Mouse (Mus musculus) adrenal gland, adult 18-20 months (tissue): ENCODE results near the gene Ctss. TPM values are rescaled to one million over a fixed set of nuclear protein-coding genes. Genes with fewer than 3 reads are reported as not detected.

Source experiments
- DNase-seq, 2 experiments: peaks; one replicate each; pipeline ENCODE4 v3.0.0; 2021 to 2022; ENCODE audit warnings: low spot score in 2 of 2
- long read RNA-seq, 2 experiments: library from polyadenylated mRNA; stranded (forward); transcript quantifications; one replicate each; pipeline ENCODE4 v2.0.0; 2021
- total RNA-seq, 2 experiments: library from RNA; stranded (reverse); gene quantifications; 1 replicate in 1 of 2; 2 replicates in 1 of 2; pipeline ENCODE4 v1.2.3; 2021

Ctss gene
- total RNA-seq: 100 to 1,000 TPM in 1 of 2 experiments, 10 to 100 TPM in 1; 71.3 to 153 TPM
- long read RNA-seq, experiment 1, transcript Ctss-202 (8 exons, 1,355 nt): major isoform, 31 of 34 reads
- long read RNA-seq, experiment 1, partial matches to known transcripts: 1 of 34 reads
- long read RNA-seq, experiment 1, other reads (novel, unspliced or antisense): 0 of 34 reads
- long read RNA-seq, experiment 2, transcript Ctss-202 (8 exons, 1,355 nt): major isoform, 34 of 40 reads
- long read RNA-seq, experiment 2, partial matches to known transcripts: 4 of 40 reads
- long read RNA-seq, experiment 2, other reads (novel, unspliced or antisense): 0 of 40 reads

DNA sequence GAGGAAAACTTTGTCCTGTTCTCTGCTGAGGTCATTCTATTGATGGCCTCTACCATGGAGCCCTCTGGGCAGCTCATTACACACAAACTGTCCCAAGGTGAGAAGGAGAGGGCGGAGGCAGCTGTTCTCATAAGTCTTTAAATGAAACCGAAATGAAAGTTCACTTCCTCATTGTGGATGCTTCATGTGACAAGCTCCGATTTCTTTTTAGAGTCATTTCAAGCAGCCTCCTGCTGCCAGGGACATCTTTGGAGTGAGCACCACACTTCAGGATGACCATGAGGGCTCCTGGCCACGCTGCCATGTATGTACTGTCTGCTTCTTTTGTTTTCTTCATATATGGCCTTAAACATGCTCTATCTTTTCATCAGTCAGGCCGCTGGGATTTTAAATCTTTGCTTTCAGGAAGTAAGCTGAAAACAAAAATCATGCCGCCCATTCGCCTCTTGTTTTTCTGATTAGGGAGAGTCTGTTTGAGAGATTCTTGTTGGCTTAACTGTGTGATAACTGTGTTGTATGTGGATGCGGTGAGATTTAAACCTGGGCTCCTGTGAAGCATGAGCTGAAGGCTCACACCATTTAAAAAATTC lies at the start of gene Ctss:
Gene Ctss, plus strand, starts transcription at position 165 of the 590 bp plus-strand sequence.
- no peak for DNase-seq

DNA sequence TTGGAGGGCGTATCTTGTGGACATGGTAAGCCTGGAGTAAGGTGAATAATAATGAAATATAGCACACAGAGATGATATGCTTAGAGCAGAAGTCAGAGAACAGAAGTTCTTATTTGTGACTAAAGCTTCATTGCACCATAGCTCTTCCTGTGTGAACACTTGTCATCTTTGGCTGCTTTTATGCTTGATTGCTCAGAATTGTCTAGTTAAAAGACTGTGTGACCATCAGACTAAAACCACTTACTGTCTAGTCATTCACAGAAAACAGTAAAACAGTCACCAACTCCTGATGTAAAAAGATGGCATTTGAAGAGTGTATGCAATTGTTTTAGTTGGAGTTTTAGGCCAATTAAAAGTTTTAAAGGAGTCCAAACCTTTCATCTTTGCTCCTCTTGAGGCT lies 47.6 kb upstream of the Ctss start:
- DNase-seq: no peak

DNA sequence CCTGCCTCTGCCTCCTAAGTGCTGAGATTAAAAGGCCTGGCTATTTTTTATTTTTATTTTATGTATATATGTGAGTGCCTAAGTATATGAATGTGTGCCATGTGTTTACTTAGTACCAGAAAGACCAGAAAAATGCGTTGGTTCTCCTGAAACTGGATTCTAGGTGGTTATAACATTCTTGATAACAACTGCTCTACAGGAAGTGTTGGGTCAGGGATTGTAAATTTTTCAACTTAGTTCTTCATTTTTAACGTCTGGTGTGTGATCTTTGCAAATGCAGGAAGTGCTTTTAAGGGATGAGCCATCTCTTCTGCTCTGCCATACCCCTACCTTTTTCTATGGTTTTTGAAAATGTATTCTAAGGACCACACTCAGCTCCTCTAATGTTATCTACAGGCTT lies 40.2 kb upstream of the Ctss start:
- DNase-seq: no peak

DNA sequence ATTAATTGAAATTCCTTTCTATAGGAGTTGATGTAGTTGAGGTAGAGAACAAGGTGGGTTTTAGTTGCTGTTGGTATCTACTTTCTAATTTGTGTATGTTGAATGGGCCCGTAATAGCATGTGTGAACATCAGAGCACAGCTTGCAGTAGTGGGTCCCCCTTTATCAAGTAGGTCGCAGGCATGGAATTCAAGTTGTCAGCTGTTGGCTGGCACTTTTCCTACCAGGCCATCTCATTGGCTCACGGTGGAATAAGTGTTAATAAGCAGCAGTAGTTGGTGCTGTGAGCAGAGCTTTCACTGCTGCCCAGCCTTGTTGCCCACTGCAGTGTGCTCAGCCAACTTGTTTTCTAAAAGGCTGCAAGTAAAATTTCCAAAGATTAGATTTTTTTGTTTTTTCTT lies 37.9 kb upstream of the Ctss start:
- DNase-seq: no peak

DNA sequence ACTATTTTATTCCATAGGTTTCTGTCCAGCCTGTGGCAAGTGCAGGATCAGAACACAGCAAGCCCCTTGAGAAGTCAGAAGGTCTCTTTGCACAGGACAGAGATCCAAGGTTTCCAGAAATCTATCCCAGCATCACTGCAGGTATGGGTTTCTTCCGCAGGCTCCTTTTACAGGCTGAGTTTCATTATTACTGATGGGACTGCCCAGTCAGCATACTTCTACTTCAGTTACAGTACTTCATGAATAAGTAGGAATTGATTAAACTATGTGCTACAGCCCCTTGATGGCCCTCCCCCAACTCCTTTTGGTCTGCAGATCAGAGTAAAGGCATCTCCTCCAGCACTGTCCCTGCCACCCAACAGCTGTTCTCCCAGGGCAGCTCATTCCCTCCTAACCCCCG lies 36.3 kb upstream of the Ctss start:
- no peak for DNase-seq

DNA sequence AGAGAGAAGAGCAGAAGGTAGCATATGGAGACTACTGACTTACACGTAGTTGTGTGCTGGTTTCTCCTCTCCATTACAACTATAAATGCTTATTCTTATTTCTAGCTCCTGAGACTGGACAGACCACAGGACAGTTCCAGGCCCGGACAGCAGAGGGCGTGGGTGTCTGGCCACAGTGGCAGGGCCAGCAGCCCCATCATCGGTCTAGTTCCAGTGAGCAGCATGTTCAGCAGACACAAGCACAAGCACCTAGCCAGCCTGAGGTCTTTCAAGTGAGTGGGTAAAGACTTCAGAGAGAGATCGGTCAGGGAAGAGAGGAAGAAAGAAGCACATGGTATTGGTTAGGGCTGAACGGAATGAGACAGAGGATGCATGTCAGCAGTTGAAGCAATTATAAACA lies 32.2 kb upstream of the Ctss start:
- DNase-seq: peak; percentile 57 to 63

DNA sequence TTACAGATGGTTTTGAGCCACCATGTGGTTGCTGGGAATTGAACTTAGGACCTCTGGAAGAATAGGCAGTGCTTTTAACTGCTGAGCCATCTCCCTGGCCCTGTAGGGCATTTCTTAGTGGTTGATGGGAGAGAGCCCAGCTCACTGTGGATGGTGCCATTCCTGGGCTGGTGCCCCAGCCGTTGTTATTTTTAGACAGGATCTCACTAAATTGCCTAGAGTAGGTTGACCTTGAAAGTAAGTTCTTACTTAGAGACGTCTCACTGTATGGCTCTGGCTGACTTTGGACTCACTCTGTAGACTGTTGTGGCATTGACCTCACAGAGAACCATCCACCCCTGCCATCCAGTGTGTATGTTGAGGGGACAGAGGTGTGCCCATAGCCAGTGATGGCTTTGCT lies 28.4 kb upstream of the Ctss start:
- no peak for DNase-seq

DNA sequence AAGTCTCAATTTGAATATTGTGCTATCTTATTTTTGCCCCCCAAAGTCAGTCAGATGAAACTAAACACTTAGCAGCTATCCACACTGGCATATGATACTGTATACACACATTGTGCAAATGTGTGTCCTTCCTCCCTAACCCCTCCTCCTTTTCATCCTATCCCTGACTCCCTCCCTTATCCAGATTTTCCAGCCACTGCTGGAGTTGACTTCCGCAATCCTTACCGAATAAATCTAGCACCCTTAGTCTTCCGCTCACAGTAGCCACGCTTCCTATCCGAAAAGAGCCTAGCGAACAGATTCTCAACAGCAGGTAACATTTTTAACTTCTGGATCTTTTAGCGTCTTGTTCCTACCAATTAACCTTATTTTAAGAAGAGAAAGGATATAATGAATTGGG lies 27.6 kb upstream of the Ctss start, which contains the start of gene Ctsk:
Gene Ctsk, plus strand, starts transcription at position 233 of the 400 bp plus-strand sequence.
- DNase-seq: no peak

DNA sequence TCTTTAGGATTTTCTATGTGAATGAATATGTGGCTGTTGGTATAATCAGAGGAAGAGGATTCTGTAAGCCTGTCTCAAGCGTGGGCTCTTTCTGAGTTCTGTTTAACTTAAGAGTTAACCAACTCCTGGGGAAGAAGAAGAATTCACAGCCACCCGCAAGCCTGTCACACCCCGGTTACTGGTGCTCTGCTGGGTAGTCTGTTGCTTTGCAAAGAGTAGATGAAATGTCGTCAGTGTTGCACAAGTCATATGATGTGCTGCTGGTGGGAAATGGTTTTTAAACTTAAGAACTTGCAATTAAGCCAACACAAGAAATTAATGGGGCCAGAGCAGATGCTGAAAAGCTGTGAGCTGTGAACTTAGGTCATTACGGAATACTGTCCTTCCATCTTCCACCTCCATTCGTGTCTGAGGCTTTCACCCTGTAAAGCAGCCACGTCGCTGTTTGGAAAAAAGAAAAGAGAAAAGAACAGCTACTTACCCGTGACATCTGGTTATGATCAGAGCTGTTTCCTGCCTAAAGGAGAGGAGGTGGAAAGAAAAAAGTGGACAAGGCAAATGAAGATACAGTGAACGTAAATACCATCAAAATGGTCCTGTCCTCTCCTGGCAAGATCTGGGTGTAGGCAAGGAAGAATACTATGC lies 27.0 kb upstream of the Ctss start:
- DNase-seq: no peak

DNA sequence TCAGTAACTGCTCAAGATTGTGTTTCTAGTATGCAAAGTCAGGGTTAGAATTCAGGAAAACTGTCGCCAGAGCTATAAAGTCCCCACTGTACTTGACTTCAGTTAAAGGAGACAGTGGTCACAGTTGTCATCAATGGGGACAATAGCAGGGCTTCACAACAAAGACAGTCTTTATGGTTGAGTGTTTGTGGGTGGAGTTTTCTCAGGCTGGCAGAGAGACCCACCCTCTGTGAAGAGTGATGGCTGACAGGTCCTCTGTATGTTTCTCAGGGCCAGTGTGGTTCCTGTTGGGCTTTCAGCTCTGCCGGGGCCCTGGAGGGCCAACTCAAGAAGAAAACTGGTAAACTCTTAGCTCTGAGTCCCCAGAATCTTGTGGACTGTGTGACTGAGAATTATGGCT lies 24.3 kb upstream of the Ctss start:
- no peak for DNase-seq

DNA sequence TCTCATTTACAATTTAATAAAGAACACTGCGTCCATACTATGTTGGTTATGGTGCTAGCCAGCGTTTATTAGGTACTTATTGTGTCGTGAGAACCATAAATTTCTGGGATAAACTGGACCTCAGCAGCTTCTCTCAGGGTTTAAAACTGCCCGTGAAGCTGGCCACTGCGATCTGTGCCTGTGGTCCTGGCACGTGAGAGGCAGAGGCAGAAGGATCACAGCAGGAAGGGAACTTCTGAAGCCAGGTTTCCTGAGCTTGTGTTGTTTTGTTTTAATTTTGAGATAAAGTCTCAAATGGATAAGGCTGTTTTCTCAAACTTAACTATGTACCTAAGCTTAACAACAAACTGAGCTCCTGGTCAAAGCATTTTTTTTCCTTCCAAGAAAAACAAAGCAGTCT lies 17.2 kb upstream of the Ctss start:
- no peak for DNase-seq

DNA sequence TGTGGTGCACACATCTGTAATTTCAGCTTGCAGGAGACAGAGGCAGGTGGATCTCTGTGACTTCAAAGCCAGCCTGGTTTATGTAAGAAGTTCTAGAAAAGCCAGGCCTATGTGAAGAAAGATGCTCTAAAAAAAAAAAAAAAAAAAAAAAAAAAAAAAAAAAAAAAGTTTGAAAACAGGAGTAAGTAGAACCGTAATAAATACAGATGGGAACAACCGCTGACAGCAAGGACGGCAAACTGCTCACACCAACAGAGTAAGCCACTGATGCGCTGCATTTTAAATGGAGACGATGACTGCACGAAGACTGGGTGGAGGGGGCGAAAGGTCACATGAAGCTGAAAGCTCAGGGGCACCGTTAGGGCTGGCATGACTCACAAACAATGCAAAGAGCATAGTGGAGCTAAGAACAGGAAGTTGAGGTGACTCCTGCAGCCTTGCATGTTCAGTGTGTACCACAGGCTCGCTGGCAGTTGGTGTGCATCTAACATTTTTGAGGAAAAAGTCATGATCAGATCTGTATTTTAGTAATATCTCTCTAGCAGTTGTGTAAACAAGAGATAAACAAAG lies 14.9 kb upstream of the Ctss start:
- DNase-seq: peak in 1 of 2 experiments; percentile 36

DNA sequence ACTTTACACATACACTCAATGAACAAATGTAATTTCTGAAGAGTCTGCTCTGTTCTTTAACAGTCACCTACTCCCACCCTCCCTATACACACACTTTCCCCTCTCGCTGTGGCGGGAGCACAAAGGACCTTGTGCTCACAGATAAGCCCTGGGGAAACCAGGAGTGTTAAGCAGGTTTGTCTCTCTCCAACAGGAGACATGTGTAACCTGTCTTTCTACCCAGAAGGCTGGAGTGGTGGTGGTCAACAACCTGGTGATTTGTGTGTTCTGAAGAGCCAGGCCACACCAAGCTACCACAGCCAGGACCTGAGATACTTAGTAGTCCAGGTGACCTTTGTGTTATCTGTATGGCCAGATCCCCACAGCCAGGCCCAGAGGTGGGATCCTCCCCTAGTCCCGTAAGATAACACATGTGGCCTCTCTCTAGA lies 10.0 kb upstream of the Ctss start:
- no peak for DNase-seq

DNA sequence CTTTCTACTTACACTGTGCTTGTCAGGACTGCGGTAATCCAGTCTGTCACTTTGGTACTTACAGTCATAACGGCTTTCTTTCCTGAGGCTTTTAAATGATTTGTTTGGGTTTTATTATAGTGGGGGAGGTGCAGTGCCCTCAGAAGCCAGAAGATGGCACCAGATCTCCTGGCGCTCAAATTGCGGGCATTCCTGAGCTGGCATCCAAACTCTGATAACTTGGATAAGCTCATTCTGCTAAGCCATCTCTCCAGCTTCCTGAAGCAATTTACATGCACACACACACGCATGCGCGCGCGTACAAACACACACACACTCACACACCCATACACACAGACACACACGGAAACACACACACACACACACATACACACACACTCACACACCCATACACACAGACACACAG lies 9.1 kb upstream of the Ctss start:
- peak; percentile 57 to 72 for DNase-seq

DNA sequence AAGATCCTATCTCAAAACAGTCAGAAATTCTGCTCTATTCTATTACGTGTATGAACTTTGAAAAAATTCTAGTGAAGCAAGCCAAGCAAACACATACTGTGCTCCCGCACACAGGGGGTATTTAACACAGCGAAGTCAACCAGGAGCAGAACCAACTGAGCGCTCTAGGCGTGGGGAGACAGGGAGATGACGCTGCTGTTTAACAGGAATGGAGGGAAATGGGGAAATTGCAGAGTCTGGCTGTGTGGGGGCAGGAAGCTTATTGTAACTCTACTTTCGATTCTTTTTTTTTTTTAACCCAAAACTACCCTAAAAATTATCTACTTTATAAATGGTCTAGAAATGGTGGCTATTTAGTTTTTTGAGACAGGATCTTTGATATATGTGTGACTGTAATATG lies 7.7 kb upstream of the Ctss start:
- DNase-seq: no peak

DNA sequence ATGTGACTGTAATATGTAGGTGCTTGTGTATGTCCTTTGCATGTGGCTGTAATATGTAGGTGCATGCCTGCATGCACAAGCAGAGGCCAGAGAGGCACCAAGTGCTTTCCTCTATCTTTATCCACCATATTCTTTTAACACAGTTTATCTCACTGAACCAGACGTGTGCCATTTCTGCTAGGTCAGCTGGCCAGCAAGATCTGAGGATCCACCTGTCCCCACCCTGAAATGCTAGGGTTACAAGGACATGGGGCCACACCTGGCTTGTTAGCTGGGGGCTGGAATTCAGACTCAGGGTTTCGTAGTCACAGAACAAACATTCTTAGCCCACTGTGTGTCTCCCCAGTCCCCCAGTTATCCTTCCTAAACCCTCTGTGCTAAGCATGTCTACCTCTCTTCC lies 7.3 kb upstream of the Ctss start:
- DNase-seq: no peak

DNA sequence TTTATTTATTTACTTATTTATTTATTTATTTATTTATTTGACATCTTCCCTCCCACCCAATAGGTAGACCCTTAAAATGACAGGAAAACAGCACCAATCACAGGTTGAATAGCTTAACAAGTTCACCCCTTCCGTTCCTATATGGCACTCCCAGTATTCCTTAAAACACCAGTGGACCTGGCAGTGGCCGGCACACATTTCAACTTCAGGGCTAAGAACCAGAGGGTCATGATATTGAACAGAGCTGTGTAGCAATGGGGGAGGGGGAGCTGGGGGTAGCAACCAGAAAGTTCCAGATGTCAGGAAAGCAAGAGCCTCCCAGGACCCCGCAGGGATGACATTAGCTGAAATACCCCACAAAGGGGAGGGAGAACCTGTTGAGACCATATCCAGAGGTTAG lies 6.5 kb upstream of the Ctss start:
- DNase-seq: no peak

DNA sequence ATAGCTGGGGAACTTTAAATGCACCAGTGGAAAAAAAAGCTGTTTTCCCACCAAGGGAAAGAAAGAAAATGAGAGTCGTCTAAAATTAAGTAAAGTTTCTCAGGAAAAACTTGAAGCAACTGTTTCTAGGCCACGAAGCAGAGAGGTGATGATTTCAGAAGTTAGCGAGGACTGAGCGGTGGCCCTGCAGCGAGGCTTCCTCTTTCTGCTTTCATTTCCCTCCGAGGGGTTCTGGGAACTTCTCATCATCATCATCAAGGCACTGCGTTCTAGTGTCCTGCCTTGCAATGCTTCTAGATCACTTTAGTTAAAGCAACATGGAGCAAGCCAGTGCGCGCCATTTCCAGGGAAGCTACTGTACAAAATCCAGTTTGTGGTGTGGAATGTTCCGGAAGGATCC lies 5.4 kb upstream of the Ctss start:
- DNase-seq: no peak

DNA sequence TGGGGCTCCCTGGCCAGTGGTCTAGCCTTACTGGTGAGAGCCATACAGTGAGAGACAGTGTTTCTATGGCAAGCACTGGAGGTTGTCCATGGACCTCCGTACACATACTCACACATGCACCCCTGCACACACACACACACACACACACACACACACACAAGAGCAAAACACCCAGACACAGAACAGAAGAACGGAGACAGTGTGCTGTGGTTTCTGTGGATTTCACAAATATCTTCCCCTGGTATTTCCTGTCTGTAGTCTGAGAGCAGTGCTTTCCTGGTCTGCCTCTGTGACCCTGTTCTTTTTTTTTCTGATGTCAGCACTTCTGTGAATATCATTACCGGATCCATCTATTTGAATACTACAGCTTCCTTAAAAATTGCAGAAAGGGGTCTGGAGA lies 2.9 kb upstream of the Ctss start:
- DNase-seq: no peak

DNA sequence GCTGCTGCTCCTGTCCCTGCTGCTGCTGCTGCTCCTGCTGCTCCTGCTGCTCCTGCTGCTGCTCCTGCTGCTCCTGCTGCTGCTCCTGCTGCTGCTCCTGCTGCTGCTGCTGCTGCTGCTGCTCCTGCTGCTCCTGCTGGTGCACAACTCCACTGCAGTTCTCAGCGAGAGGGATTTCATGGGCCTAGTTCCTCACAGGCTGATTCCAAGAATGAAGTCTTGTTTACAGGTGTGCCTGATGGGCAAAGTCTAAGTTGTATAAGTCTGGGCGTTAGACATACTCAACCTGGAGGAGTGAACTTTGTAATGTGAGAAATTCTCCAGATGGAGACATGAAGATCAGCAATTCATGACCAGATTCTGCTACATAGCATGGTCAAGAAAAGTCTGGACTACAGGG lies 1.9 kb upstream of the Ctss start:
- DNase-seq: no peak

DNA sequence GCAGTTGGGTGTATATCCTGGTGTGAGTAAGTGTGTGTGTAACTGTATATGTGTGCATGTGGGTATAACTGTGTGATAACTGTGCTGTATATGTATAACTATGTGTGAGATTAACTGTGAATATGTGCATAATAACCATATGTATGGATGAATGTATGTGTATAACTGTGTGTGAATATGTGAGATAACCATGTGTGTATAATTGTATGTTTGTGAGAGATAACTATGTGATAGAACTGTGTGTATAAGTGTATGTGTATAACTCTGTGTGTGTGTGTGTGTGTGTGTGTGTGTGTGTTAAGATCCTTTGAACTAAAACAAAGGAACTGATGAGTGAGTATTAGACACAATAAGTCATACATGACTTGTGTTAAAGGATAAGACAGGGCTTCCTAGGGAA lies 475 bp upstream of the Ctss start:
- DNase-seq: no peak

DNA sequence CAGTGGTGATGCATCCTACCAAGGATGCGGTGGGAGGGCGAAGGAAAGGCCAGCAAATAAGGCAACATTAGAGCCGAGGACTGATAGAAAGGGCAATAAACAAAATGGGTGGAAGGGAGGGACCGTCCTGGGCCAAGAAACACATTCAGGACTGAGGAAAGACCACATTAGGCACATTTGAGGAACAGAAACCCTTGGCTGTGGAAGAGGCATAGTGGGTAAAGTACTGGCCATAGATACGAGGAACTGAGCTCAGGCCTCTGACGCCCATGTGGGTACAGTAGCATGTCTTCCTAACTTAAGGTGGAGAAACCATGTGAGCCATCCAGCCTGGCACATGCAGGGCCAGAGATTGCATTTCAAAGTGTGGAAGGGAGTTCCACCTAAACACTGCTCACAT lies 3.2 kb downstream of the Ctss start:
- DNase-seq: no peak
